Mouse (Mus musculus) neural tube, embryonic 11.5 days (tissue): ENCODE results near the gene Gm9611. TPM values are rescaled to one million over a fixed set of nuclear protein-coding genes. Genes with fewer than 3 reads are reported as not detected.
"Not testable (repeated sequence)": the region's sequence is repeated elsewhere in the genome, so short reads cannot be mapped to it uniquely, and the experiment has no call there.

ENCODE experiments used
- ATAC-seq: fragments of 200-750 bp; cut with Nextera tagmentation; 2 replicates; pipeline ENCODE4 v1.8.0; 2017; ENCODE audit warnings: moderate number of reproducible peaks, mild to moderate bottlenecking, moderate TSS enrichment, moderate library complexity; ENCODE audit not compliant: insufficient read depth, low FRiP score, low TSS enrichment
- DNase-seq: peaks from one replicate; pipeline ENCODE4 v3.0.0-alpha.2; 2015; ENCODE audit warnings: low spot score
- H3K27ac ChIP-seq: fragments of 300-500 bp; sonication (generic); 2 replicates; pipeline ENCODE4 v1.5.1; 2014; ENCODE audit warnings: low read depth, mild to moderate bottlenecking, low read length
- H3K27me3 ChIP-seq: fragments of 300-500 bp; sonication (generic); 2 replicates; pipeline ENCODE4 v1.6.1; 2014; ENCODE audit warnings: mild to moderate bottlenecking, low read length, mixed read lengths; ENCODE audit not compliant: control insufficient read depth, insufficient read depth
- H3K36me3 ChIP-seq: fragments of 300-500 bp; sonication (generic); 2 replicates; pipeline ENCODE4 v1.6.1; 2014; ENCODE audit warnings: mild to moderate bottlenecking, low read length, moderate library complexity, mixed read lengths; ENCODE audit not compliant: control insufficient read depth, insufficient read depth
- H3K4me1 ChIP-seq: fragments of 300-500 bp; sonication (generic); 2 replicates; pipeline ENCODE4 v1.6.1; 2014; ENCODE audit warnings: low read length, mixed read lengths; ENCODE audit not compliant: control insufficient read depth, insufficient read depth
- H3K4me2 ChIP-seq: fragments of 300-500 bp; sonication (generic); 2 replicates; pipeline ENCODE4 v1.6.1; 2014; ENCODE audit warnings: low read depth, mild to moderate bottlenecking, moderate library complexity
- H3K4me3 ChIP-seq: fragments of 300-500 bp; sonication (generic); 2 replicates; pipeline ENCODE4 v1.5.1; 2014; ENCODE audit warnings: low read depth, low read length
- H3K9ac ChIP-seq: fragments of 300-500 bp; sonication (generic); 2 replicates; pipeline ENCODE4 v1.6.1; 2014; ENCODE audit warnings: mild to moderate bottlenecking, low read length
- H3K9me3 ChIP-seq: fragments of 300-500 bp; sonication (generic); 2 replicates; pipeline ENCODE4 v1.6.1; 2016; ENCODE audit warnings: low read length; ENCODE audit not compliant: control insufficient read depth
- WGBS: fragments of 180-500 bp; shearing (Covaris S2); extraction: QIAGEN DNeasy Blood & Tissue Kit; methylation state at CpG from one replicate; pipeline ENCODE4 v1.1.7; 2014; 5-methylcytosine and 5-hydroxymethylcytosine counted together
- microRNA-seq: library from miRNA; unstranded; fragments of <30 nt; microRNA quantifications from one replicate; pipeline ENCODE4, GENCODE M21; 2016
- polyA plus RNA-seq: library from polyadenylated mRNA; unstranded; fragments of >200 nt; fragmentation: Nextera tagmentation; extraction: Ambion mirVana; gene quantifications from 2 replicates; pipeline ENCODE4 v1.2.1, GENCODE M21; 2014

Gene Gm9611
- not detected in 2 replicates for polyA plus RNA-seq

DNA sequence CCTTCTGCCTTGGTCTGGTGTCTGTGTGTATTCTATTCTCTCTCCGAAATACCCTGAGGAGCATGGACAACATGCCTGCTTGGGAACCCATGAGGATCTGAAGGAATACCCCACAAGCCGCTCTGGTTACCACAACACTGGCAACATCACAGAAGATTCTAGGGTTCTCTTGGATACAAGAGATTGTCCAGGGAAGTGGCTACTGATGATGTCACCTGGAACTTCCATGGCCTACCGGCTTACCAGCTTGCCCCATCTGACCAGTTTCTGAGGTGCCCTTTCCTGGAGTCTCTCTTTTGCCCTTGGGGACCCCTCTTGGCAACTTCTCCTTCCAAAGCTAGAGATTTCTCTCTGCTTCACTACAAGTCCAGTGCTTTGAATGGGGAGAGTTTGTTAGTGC, at the start of gene Gm9611:
Gene Gm9611 (minus strand): TSS at position 101 of the 400 bp plus-strand sequence.
- WGBS = no CpG with 5 or more reads among the region's 3 CpGs
- not testable (repeated sequence) for H3K9ac ChIP-seq, H3K4me2 ChIP-seq, H3K27ac ChIP-seq, ATAC-seq, H3K4me1 ChIP-seq, H3K9me3 ChIP-seq, H3K36me3 ChIP-seq, DNase-seq, H3K4me3 ChIP-seq, H3K27me3 ChIP-seq

DNA sequence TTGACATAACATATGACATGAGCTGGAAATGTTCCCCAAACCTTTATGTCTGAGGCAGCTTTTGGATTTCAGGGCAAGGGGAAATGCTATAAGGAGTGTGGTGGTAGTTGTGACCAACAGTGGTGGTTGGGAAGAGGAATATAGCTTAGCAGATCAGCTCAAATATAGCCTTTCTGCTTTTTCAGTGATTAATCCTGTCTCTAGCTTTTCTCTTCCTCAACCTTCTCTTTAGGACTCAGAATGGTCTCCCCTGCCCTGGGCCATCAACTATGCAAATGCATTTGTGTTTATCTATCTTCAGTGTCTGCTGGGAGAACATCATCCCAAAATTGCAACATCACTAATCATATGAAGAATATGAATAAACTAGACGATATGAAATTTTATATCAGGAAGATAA, 12.8 kb upstream of the Gm9611 start, which contains the start of gene Gm7995:
Gene Gm7995 (plus strand): TSS at position 301 of the 400 bp plus-strand sequence.
- not testable (repeated sequence) for H3K9ac ChIP-seq, ATAC-seq, H3K27ac ChIP-seq, DNase-seq, H3K4me1 ChIP-seq, H3K4me3 ChIP-seq, H3K4me2 ChIP-seq, H3K9me3 ChIP-seq, H3K36me3 ChIP-seq, H3K27me3 ChIP-seq
- no CpG with 5 or more reads among the region's 1 CpGs for WGBS

- not testable (repeated sequence) for H3K27me3 ChIP-seq, H3K4me2 ChIP-seq, H3K9me3 ChIP-seq, DNase-seq, H3K36me3 ChIP-seq, H3K9ac ChIP-seq, ATAC-seq, H3K4me1 ChIP-seq, H3K4me3 ChIP-seq, H3K27ac ChIP-seq
- WGBS = no CpG with 5 or more reads among the region's 3 CpGs
Measured at GRCm38 (mm10) chr14:42259948-42260347, 37.2 kb downstream of the Gm9611 start, which contains the start of gene Gm17026. TSS of gene Gm17026 (minus strand) at chr14:42260048.

Small RNAs within 50 kb of the gene (microRNA-seq; reads per million reads assigned to microRNA genes)
- gene Gm25208 (not detected), gene Gm25892 (not detected)

Other genes starting within 250 kb of the Gm9611 start
- gene Gm7951, start 180.0 kb downstream of the Gm9611 start, polyA plus RNA-seq = not detected in 2 replicates
- gene Gm17027, start 134.7 kb downstream of the Gm9611 start, polyA plus RNA-seq = not detected in 2 replicates
- not detected in 2 replicates for gene Gm3573, start 106.6 kb downstream of the Gm9611 start, polyA plus RNA-seq
- gene Gm17026, start 37.3 kb downstream of the Gm9611 start, polyA plus RNA-seq = not detected in 2 replicates
- not detected in 2 replicates for gene Gm7995, start 12.9 kb upstream of the Gm9611 start, polyA plus RNA-seq
- not detected in 2 replicates for gene Gm8005, start 142.3 kb upstream of the Gm9611 start, polyA plus RNA-seq
- gene Gm8011, start 166.5 kb upstream of the Gm9611 start, polyA plus RNA-seq = not detected in 2 replicates
- gene Gm8020, start 205.0 kb upstream of the Gm9611 start, polyA plus RNA-seq = not detected in 2 replicates
- gene Gm8024, start 226.9 kb upstream of the Gm9611 start, polyA plus RNA-seq = not detected in 2 replicates